Mouse (Mus musculus): Measurements from ENCODE around the gene Cyp2d26.
A peak's percentile ranks its signal among the peaks of the same experiment; 100 is the strongest.
"Not testable (repeated sequence)": the region's sequence is repeated elsewhere in the genome, so short reads cannot be mapped to it uniquely, and the experiment has no call there.

The Cyp2d26 gene

GRCm38 (mm10) chr15:82794277-82794676 lies at the start of gene Cyp2d26:
Gene Cyp2d26, minus strand, starts transcription at chr15:82794294.
- peak; percentile 29 to 60 for DNase-seq

DNA sequence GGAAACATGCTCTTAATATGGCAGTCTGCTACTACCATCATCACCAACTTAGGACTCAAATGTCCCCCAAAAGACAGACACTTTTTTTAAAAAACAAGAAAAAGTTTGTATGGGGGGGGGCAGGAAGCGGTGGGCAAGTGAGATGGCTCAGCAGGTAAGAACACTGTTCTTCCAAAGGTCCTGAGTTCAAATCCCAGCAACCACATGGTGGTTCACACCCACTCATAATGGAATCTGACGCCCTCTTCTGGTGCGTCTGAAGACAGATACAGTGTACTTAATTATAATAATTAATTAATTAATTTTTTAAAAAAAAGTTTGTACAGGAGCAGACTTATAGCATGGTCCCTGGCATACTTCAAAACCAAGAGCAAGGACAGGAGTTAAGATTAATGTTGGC lies 45.1 kb upstream of the Cyp2d26 start:
- DNase-seq = no peak

DNA sequence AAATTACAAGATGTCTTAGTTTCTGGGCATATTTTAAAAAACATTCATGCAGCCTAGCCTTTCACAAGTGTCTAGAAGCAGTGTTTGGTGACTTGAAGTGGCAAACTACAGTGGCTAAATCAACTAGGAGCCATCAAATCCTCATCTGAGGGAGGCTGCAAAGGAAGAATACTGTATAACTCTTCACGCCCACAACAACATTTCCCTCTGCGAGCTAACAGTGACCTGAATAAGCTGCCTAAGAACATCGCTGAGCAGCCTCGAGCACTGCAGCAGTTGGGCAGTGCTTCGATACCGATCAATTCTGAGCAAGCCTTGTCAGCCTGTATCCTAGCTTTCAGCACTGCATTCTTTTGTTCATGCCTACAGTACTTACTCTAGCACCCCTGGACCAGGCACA lies 35.8 kb upstream of the Cyp2d26 start:
- no peak for DNase-seq

GRCm38 (mm10) chr15:82825866-82826265 lies 31.8 kb upstream of the Cyp2d26 start:
- no peak for DNase-seq

- DNase-seq = no peak
These were observed 28.3 kb upstream of the Cyp2d26 start for GRCm38 (mm10) chr15:82822347-82822746.

DNA sequence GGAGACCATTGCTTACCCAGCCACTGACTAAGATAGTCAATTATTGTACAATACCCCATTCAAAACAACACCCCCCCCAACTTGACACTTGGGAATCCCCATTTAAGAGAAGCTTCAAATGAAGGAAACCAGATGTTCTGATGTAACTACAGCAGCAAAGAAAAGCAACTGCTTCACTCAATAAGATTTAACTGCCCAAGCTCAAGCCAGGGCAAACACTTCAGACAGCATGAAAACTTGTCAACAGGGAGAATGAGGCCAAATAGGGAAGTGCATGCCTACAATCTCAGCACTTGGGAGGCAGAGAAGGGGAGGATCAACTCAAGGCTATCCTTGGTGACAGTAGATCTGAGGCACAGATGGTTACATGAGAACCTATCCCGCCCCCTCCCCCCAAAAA lies 27.6 kb upstream of the Cyp2d26 start:
- no peak for DNase-seq

DNA sequence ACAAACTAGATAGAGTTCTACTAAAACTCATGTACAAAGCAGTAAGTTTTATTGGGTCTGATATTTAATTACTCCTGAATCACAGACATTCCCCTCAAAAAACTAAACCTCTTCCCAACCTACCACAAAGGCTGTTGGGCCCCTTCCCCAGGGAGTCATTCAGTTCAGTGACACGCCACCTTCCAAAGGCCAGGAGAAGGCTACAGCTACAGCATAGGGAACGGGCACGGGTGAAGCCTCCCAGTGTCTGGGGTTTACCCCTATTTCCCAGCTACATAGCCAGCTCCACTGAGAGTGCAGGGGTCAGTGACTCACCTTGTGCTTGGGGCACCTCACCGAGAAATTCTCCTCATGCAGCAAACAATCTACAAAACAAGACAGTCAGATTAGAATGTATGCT lies 21.2 kb upstream of the Cyp2d26 start:
- no peak for DNase-seq

DNA sequence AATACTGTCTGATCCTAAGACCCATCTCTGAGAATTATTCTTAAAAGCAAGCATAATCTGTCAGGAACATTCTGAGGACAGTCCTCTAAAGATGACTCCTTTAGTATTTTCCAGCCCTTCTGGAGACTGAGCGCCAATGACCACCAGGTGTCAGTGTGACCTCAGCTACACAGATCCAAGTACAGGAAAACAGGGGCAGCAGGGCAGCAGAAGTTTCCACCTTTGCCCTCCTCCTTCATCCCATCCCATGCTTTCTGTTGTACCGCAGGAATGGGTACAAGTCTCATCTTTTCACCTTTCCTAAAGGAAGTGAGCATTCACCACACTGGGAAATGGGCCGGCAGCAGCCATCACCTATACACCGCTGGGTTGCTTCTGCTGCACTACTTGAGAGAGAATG lies 20.7 kb upstream of the Cyp2d26 start:
- DNase-seq = peak; percentile 80 to 83

DNA sequence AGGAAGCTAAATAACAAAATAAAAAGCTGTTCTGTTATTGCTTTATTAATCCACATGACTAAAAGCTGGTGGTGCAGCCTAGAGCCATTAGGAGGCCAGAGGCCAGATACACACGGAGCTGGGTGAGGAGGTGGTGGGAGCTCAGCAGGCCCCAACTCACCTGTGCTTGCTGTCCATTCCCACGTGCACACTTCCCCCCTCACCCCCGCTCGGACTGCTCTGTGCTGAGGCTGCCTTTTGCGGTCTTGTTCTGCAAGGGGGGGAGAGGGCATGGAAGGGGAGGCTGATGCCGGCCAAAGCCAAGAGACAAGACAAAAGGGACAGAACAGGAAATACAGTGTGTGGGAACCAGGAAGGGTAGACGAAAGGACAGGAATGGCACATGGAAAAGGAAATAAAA lies 20.2 kb upstream of the Cyp2d26 start:
- no peak for DNase-seq

GRCm38 (mm10) chr15:82810556-82810955 lies 16.5 kb upstream of the Cyp2d26 start:
- DNase-seq = no peak

- DNase-seq = no peak
These were observed 15.4 kb upstream of the Cyp2d26 start for GRCm38 (mm10) chr15:82809511-82809910.

- DNase-seq = no peak
These were observed 13.1 kb upstream of the Cyp2d26 start for GRCm38 (mm10) chr15:82806969-82807763.

DNA sequence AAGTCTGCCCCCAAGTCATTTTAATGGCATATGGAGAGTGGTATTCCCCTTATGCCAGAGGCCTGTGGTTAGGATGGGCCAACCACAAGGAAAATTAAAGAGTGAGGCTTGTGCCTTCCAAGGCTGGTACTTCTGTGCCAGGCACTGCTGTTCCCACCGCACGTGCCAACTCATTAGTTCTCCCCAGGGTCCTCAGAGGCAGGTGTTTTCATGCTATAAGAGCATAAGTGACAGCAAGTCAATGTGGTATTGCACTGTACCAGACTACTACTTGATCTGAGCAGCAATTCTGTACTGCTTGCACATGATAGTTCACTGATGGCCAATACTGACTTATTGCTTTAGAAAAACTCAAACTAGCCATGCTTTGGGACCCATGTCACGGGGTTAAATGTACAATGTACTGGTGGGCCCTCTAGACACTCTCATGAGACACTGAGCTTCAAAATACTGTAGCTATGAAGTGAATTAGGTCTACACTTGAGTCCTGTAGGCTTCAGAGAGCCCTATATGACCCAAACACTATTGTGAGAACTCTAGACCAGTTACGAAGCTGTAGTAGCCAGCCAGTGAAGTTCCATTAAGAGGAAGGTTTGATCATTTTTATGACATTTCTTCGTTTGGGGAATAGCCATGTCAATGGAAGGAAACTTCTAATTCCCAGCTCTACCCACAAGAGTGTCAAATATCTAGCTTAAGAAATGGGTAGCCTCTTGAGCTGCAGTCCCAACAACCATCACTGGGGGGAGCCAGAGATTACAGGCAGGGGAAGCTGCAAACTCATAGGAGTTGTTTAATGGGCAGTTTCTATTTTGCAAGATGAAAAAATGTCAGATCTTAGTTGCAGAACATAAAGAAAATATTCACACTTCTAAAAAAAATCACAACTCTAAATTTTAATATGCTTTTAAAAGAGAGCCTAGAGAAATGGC lies 10.9 kb upstream of the Cyp2d26 start:
- DNase-seq = peak; percentile 91 to 93

DNA sequence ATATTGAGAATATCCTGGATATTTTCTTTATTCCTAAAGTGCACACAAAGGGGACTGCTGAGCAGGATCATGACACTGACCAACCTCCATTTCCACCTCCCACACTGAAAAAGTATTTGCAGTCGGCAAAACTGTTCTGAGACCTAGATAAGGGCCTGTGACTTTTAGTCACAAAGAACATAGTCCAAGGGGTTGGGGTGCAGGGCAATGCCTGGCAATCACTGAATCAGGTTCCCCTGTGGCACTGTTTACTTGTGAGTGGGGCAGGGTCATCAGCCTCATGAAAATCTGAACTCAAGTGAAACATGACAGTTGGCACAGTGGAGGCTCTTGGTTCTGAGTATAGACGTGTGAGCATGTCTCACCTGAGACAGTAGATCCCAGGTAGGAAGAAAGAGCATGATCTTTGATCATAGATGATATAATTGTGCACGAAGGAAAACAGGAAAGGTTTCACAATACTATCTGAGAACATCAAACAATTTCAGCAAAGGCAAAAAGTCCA lies 1.9 kb upstream of the Cyp2d26 start:
- no peak for DNase-seq

DNA sequence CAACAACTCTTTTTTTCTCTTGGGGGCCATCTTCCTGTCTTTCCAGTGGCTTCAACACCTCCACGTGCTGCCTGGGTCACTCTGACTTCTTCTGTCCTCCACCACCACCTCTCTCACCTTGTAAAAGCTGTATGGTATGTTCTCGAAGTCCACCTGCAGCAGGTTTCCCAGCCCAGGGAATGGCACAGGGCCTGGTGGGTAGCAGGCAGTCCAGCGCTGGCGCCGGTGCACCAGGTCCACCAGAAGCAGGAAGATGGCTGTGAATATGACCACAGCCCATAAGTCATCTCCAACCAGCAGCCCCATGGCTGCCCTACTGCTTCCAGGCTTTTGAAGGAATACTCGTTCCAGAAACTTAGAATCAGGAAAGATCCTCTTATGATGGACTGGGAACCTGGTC lies 226 bp downstream of the Cyp2d26 start:
- DNase-seq = no peak

- no peak for DNase-seq
These were observed 640 bp downstream of the Cyp2d26 start for GRCm38 (mm10) chr15:82793454-82793853.

- DNase-seq = no peak
These were observed 1.5 kb downstream of the Cyp2d26 start for GRCm38 (mm10) chr15:82792566-82792965.

- no peak for DNase-seq
These were observed 9.5 kb downstream of the Cyp2d26 start for GRCm38 (mm10) chr15:82784581-82784980.

- no peak for DNase-seq
These were observed 10.3 kb downstream of the Cyp2d26 start for GRCm38 (mm10) chr15:82783800-82784199.

DNA sequence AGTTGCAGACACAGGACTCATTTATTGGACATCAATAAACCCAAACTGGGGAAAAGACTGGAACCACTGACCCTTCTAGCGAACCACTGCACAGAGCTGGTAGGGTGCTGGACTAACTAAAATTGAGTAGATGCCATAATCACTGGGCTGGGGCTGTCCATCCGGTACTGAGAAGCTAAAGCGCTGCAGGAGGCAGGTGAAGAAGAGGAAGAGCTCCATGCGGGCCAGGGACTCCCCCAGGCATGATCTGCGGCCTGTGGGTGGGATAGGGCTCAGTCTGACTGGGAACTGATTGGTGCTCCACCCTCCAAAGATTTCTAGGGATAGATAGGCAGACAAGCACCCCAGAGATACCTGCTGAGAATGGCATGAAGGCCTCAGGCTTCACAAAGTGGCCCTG lies 16.2 kb downstream of the Cyp2d26 start:
- DNase-seq = not testable (repeated sequence)

DNA sequence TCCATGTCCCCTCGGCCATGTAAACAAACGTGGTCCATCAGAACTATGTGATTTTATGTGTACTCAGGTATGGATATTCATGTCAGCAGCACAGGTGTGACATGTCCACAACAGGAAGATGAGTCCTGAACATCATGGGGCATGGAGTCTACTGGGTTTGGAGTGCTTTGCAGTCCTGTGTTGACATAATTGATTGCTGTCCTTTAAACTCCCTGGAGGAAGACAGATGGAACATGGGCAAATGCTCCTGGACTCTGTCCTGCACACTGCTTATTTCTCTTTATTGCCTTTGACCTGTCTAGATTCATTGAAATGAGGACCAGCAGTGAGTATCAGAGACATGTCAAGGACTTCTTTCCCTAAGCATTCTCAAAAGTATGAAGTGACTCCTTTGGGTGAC lies 28.2 kb downstream of the Cyp2d26 start:
- DNase-seq = no peak

GRCm38 (mm10) chr15:82764881-82765280 lies 29.2 kb downstream of the Cyp2d26 start:
- no peak for DNase-seq

DNA sequence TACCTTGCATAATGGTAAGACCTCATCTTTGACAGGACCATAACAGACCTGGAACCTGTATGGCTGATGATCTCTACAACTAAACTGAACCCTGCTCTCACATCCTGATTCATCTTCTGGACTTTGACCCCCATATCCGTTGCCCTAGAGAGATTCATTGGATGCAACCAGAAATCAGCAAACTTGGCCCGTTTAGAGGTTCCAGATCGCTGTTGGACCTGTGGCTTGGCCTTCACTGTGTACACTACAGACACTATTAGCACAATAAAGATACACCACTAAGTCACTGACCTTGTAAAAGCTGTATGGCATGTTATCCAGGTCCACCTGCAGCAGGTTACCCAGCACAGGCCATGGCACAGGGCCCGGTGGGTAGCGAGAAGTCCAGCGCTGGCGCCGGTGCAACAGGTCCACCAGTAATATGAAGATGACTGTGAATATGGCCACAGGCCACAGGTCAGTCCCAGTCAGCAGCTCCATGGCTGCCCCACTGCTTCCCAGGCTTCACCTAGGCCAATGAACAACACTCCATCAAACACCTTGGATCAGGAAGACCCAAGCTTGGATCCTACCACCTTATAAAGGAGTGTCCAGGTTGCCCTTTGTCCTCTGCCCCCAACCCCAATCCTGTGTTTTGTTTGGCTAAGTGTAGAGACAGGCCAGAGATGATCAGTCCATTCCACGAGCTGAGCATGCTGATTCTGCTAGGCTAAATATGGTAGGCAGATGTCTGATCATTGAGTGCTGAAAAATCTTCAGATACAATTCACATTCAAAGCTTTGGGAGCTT lies 30.3 kb downstream of the Cyp2d26 start, which contains the start of gene Cyp2d40:
Gene Cyp2d40, minus strand, starts transcription at position 553 of the 790 bp plus-strand sequence.
- DNase-seq = no peak
